Comparison of ENCODE assay signal across 27 mouse cellular contexts in genomic region chr14:54261386-54261785, GRCm38 (mm10). TPM values are rescaled to one million over a fixed set of nuclear protein-coding genes. Genes with fewer than 3 reads are reported as not detected.
"Had no signal": no experiment of that assay in that cellular context is flagged by ENCODE, and none has a peak within 500 bp of the region (broad histone marks: within the 10 kb centered on the region; RNA-seq: fewer than 3 reads in every experiment).

No protein-coding gene starts in this region.

- H3K4me2 ChIP-seq: hindbrain, embryonic 12.5 days; hindbrain, embryonic 14.5 days; limb, embryonic 15.5 days had no signal

- H3K4me3 ChIP-seq: heart, adult 2 months; heart, embryonic 12.5 days; hindbrain, embryonic 10.5 days; hindbrain, embryonic 12.5 days; layer of hippocampus, adult 2 months; left cerebral cortex, adult 2 months; limb, embryonic 13.5 days; limb, embryonic 15.5 days had no signal

- ATAC-seq: forebrain, embryonic 16.5 days; hindbrain, embryonic 16.5 days; inflammation-experienced regulatory T-cells, adult 6 months; intestine, embryonic 16.5 days had no signal

- H3K9ac ChIP-seq: heart, embryonic 12.5 days; hindbrain, embryonic 12.5 days; hindbrain, embryonic 14.5 days; limb, embryonic 13.5 days; limb, embryonic 15.5 days had no signal

- H3K9me3 ChIP-seq: heart, embryonic 12.5 days; hindbrain, embryonic 10.5 days; hindbrain, embryonic 12.5 days; limb, embryonic 13.5 days; limb, embryonic 15.5 days had no signal

- H3K27me3 ChIP-seq: heart, embryonic 12.5 days; limb, embryonic 13.5 days; limb, embryonic 15.5 days had no signal

- DNase-seq: gastrocnemius, adult 2 months; gastrocnemius, postnatal 10 days; gastrocnemius, postnatal 25 days; heart, postnatal 10 days; kidney, adult 18-20 months; kidney, adult 8-10 months; kidney, postnatal 10 days; kidney, postnatal 25 days; kidney, postnatal 4 days had no signal

- H3K36me3 ChIP-seq: hindbrain, embryonic 12.5 days had no signal

- H3K27ac ChIP-seq: gastrocnemius, adult 2 months; heart, adult 2 months; hindbrain, embryonic 10.5 days; hindbrain, embryonic 12.5 days; hindbrain, embryonic 14.5 days; layer of hippocampus, adult 2 months; left cerebral cortex, adult 2 months; limb, embryonic 13.5 days; limb, embryonic 15.5 days had no signal

RNA-seq across cellular contexts. Expression of gene Olfr49, which starts 23.4 kb away (rescaled TPM):
- polyA plus RNA-seq: forebrain, embryonic 16.5 days; frontal cortex, adult 2 months; heart, adult 2 months; heart, embryonic 12.5 days; heart, embryonic 16.5 days; hindbrain, embryonic 10.5 days; hindbrain, embryonic 12.5 days; hindbrain, embryonic 14.5 days; hindbrain, embryonic 16.5 days; intestine, embryonic 16.5 days; kidney, embryonic 14.5 days; kidney, embryonic 16.5 days; limb, embryonic 11.5 days; limb, embryonic 13.5 days; limb, embryonic 15.5 days had no signal
